Mouse (Mus musculus) cerebellum, postnatal 36 days (tissue): ENCODE results near the gene Mapkap1.

ENCODE experiments used
- DNase-seq, 2 experiments: peaks; one replicate each; pipeline ENCODE4 v3.0.0; 2021 to 2022; ENCODE audit warnings: mixed read lengths in 2 of 2

Mapkap1 gene

GRCm38 (mm10) chr2:34406601-34407464 is at the start of gene Mapkap1:
TSS of gene Mapkap1 (plus strand) at chr2:34406771.
- DNase-seq = peak; percentile 96 to 98

GRCm38 (mm10) chr2:34363678-34364077 is 42.9 kb upstream of the Mapkap1 start:
- no peak for DNase-seq

GRCm38 (mm10) chr2:34367024-34367423 is 39.5 kb upstream of the Mapkap1 start:
- DNase-seq = no peak

GRCm38 (mm10) chr2:34368396-34368795 is 38.2 kb upstream of the Mapkap1 start:
- no peak for DNase-seq

GRCm38 (mm10) chr2:34370349-34370724 is 36.2 kb upstream of the Mapkap1 start:
- DNase-seq = no peak

- DNase-seq = peak; percentile 37 to 48
Observed at GRCm38 (mm10) chr2:34370725-34371440, 35.7 kb upstream of the Mapkap1 start.

GRCm38 (mm10) chr2:34371441-34372304 is 34.9 kb upstream of the Mapkap1 start:
- peak; percentile 41 to 52 for DNase-seq

- DNase-seq = peak; percentile 95 to 98
Observed at GRCm38 (mm10) chr2:34372305-34373301, 34.0 kb upstream of the Mapkap1 start, which contains the start of gene Pbx3. TSS of gene Pbx3 (minus strand) at chr2:34373142.

GRCm38 (mm10) chr2:34373886-34374285 is 32.7 kb upstream of the Mapkap1 start:
- no peak for DNase-seq

- DNase-seq = no peak
Observed at GRCm38 (mm10) chr2:34374349-34374748, 32.2 kb upstream of the Mapkap1 start.

- DNase-seq = no peak
Observed at GRCm38 (mm10) chr2:34378930-34379329, 27.6 kb upstream of the Mapkap1 start.

- DNase-seq = no peak
Observed at GRCm38 (mm10) chr2:34399535-34399934, 7.0 kb upstream of the Mapkap1 start.

GRCm38 (mm10) chr2:34407596-34407995 is 1.0 kb downstream of the Mapkap1 start:
- no peak for DNase-seq

GRCm38 (mm10) chr2:34408341-34408740 is 1.8 kb downstream of the Mapkap1 start:
- no peak for DNase-seq

GRCm38 (mm10) chr2:34409741-34410340 is 3.3 kb downstream of the Mapkap1 start:
- no peak for DNase-seq

- DNase-seq = no peak
Observed at GRCm38 (mm10) chr2:34420256-34420655, 13.7 kb downstream of the Mapkap1 start.

- no peak for DNase-seq
Observed at GRCm38 (mm10) chr2:34424186-34424585, 17.6 kb downstream of the Mapkap1 start.

GRCm38 (mm10) chr2:34425573-34426223 is 19.1 kb downstream of the Mapkap1 start:
- DNase-seq = no peak

- DNase-seq = no peak
Observed at GRCm38 (mm10) chr2:34430663-34431062, 24.1 kb downstream of the Mapkap1 start.

GRCm38 (mm10) chr2:34431701-34432372 is 25.3 kb downstream of the Mapkap1 start:
- DNase-seq = no peak
